Mouse (Mus musculus) layer of hippocampus, adult 2 months (tissue): ENCODE results near the gene Gmnn. TPM values are rescaled to one million over a fixed set of nuclear protein-coding genes. Genes with fewer than 3 reads are reported as not detected.

ENCODE experiments used
- DNase-seq, 2 experiments: peaks; one replicate each; pipeline ENCODE4 v3.0.0; 2022; ENCODE audit warnings: low spot score in 2 of 2
- H3K27ac ChIP-seq: fragments of 200-600 bp; 2 replicates; pipeline ENCODE4 v1.8.1; 2022
- H3K4me3 ChIP-seq: fragments of 200-600 bp; 2 replicates; pipeline ENCODE4 v1.8.1; 2022; ENCODE audit warnings: mild to moderate bottlenecking
- CTCF ChIP-seq: fragments of 200-600 bp; conservative IDR thresholded peaks from 2 replicates; pipeline ENCODE4 v1.8.1; 2022; ENCODE audit warnings: antibody characterized with exemption, mild to moderate bottlenecking, moderate library complexity
- total RNA-seq, 2 experiments: library from RNA; stranded (reverse); gene quantifications; 2 replicates each; pipeline ENCODE4 v1.2.3; 2021

Gmnn gene
- total RNA-seq, 2 experiments from 2014 or later = 2.3 to 2.9 TPM

- peak; percentile 96 for TF ChIP-seq CTCF
- DNase-seq = peak; percentile 90 to 91
- H3K27ac ChIP-seq = no peak overlapping the region
- peak overlapping the region; percentile 15; the same call in 1 of the 2 replicates for H3K4me3 ChIP-seq
Observed at GRCm38 (mm10) chr13:24713434-24714000, 48.2 kb downstream of the Gmnn start.

DNA sequence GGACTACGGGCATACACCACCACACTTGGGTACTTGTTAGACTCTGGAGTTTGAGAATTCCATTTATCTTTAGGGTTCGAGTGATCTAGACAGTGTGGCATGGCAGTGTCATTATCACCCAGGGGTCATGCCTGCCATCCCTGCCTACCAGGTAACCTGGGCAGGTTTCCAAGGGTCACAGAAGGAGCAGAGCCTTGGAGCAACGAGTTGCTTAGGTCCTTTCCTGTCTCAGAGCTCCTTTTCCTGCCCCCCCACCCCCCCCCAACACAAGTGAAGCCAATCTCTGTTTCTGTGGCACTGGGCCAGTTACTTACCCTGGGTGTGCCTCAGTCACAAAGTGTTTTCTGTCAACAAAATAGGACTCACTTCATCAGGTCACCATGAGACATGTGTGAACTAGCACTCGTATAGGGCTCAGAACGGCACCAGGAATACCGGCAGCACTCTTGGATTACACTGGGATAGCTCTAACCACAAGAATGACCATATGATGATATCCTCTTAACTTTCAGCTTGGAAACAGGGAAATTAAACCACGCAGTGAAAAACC lies 49.1 kb downstream of the Gmnn start:
- H3K27ac ChIP-seq = 0 out of 2 replicates have a peak overlapping the region, but pooled peaks have one; percentile 5
- no peak overlapping the region for H3K4me3 ChIP-seq
- no peak for DNase-seq
- TF ChIP-seq CTCF = no peak

GRCm38 (mm10) chr13:24710968-24711367 lies 50.8 kb downstream of the Gmnn start:
- H3K27ac ChIP-seq = peak overlapping the region; percentile 5; the same call in 1 of the 2 replicates
- DNase-seq = no peak
- TF ChIP-seq CTCF = no peak
- H3K4me3 ChIP-seq = no peak overlapping the region

GRCm38 (mm10) chr13:24709656-24710396 lies 51.9 kb downstream of the Gmnn start:
- no peak for DNase-seq
- Histone ChIP-seq H3K27ac (peak overlapping the region; percentile 18; the same call in 1 of the 2 replicates), H3K4me3 (no peak overlapping the region)
- no peak for TF ChIP-seq CTCF

- Histone ChIP-seq H3K4me3 (no peak overlapping the region), H3K27ac (no peak overlapping the region)
- TF ChIP-seq CTCF = no peak
- DNase-seq = no peak
Observed at GRCm38 (mm10) chr13:24702128-24702527, 59.6 kb downstream of the Gmnn start.

Other genes starting within 250 kb of the Gmnn start
- gene Ripor2, start 179.7 kb downstream of the Gmnn start, total RNA-seq = 10 to 100 TPM; 72.0 to 77.6 TPM
- gene Armh2, start 20.7 kb downstream of the Gmnn start, total RNA-seq = not detected
- gene BC005537, start 39.7 kb upstream of the Gmnn start, total RNA-seq = 100 to 1,000 TPM; 161 to 169 TPM
- 100 to 1,000 TPM; 103 TPM for gene Acot13, start 69.6 kb upstream of the Gmnn start, total RNA-seq
- gene Tdp2, start 69.8 kb upstream of the Gmnn start, total RNA-seq = 10 to 100 TPM; 22.0 to 22.7 TPM
- gene D130043K22Rik, start 83.2 kb upstream of the Gmnn start, total RNA-seq = 10 to 100 TPM; 27.0 to 27.6 TPM
- gene Aldh5a1, start 175.7 kb upstream of the Gmnn start, total RNA-seq = 10 to 100 TPM; 63.0 to 64.3 TPM
- 10 to 100 TPM; 19.4 to 21.7 TPM for gene Gpld1, start 181.2 kb upstream of the Gmnn start, total RNA-seq